8 mouse cellular contexts compared by ENCODE assay signal in the genomic region with DNA sequence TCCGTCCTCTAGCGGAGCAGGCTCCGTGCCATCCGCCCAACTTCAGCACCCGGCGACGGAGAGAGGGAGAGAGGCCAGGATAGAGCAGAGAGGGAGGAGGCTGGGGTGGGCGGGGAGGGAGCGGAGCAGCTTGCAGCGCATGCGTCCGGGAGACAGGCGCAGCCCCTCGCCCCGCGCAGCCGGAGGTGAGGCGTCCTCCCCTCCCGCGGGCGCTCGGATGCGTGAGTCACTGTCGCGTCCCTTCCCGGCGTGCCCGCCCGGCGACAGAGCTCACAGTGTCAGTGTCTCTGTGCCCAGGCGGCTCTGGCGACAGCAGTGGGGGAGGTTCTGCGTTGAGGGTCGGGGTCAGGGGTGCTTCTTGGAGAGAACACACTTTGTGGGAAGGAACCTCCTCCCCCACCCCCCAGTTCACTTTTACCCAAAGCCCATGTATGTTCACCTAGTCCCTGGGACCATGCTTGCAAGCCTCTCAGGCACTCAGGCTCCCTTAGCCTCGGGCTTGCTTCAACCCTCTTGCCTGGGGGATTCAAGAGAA. TPM values are rescaled to one million over a fixed set of nuclear protein-coding genes. Genes with fewer than 3 reads are reported as not detected.
A peak's percentile ranks its signal among the peaks of the same experiment; 100 is the strongest.
DNase-seq lines count a peak whose midpoint lies in the region; ATAC-seq and TF ChIP-seq lines count a peak whose summit lies in the region.

A gene (minus strand): TSS at position 107 of the 535 bp plus-strand sequence.

- TF ChIP-seq CTCF in kidney, adult 2 months (conservative IDR thresholded peaks at IDR 0.05; ENCODE audit: insufficient read depth, insufficient read length, low read depth, low read length), result no peak

- ATAC-seq in hindbrain, embryonic 16.5 days, result peak; percentile 94
- peak; percentile 87 for ATAC-seq in limb, embryonic 12.5 days (ENCODE audit: insufficient number of reproducible peaks, insufficient read depth, low FRiP score, low TSS enrichment, low read depth)

- H3K4me1 ChIP-seq in kidney, adult 2 months (ENCODE audit: control insufficient read depth, insufficient read depth, low read length), result no peaks in the 10 kb centered on the region
- H3K4me1 ChIP-seq in hindbrain, embryonic 16.5 days (ENCODE audit: control insufficient read depth, insufficient read depth, low read depth, low read length), result peaks cover 8% of the 10 kb centered on the region
- 0 out of 2 replicates have a peak, but pooled peaks cover 6% of the 10 kb centered on the region for H3K4me1 ChIP-seq in limb, embryonic 12.5 days (replicated peaks)

- TF ChIP-seq POLR2A in kidney, adult 2 months (IDR thresholded peaks at IDR 0.05; ENCODE audit: low read depth, low read length), result no peak

- no peaks in the 10 kb centered on the region for H3K9me3 ChIP-seq in hindbrain, embryonic 16.5 days (ENCODE audit: control insufficient read depth, low read length)
- no peaks in the 10 kb centered on the region for H3K9me3 ChIP-seq in limb, embryonic 12.5 days

- H3K27me3 ChIP-seq in kidney, adult 2 months (replicated peaks; ENCODE audit: control insufficient read depth, insufficient read depth, low read length), result no peaks in the 10 kb centered on the region; the same call in 1 of the 2 replicates
- no peaks in the 10 kb centered on the region for H3K27me3 ChIP-seq in hindbrain, embryonic 16.5 days (replicated peaks; ENCODE audit: control insufficient read depth, insufficient read depth, low read length)
- H3K27me3 ChIP-seq in limb, embryonic 12.5 days, result peaks cover 35% of the 10 kb centered on the region

- H3K4me3 ChIP-seq in kidney, adult 2 months (ENCODE audit: insufficient read depth, low read depth, low read length), result peak within 1 kb of the TSS; percentile 17; the same call in 1 of the 2 replicates
- peak within 1 kb of the TSS; percentile 95 for H3K4me3 ChIP-seq in hindbrain, embryonic 16.5 days (ENCODE audit: low read length)
- H3K4me3 ChIP-seq in limb, embryonic 12.5 days (replicated peaks), result peak within 1 kb of the TSS; percentile 62

- no peak for DNase-seq in kidney, adult 2 months
- no peak for DNase-seq in kidney, adult 11 months
- DNase-seq in cerebellum, postnatal 25 days, result peak; percentile 73 to 84
- peak; percentile 72 to 78 for DNase-seq in frontal cortex, postnatal 36 days (ENCODE audit: low spot score in 2 of 2)
- DNase-seq in neural tube, embryonic 10.5 days (ENCODE audit: extremely low spot score, low spot score), result peak; percentile 78
- DNase-seq in urinary bladder, postnatal 10 days (ENCODE audit: low spot score), result peak; percentile 10

- no peaks in the 10 kb centered on the region for H3K36me3 ChIP-seq in kidney, adult 2 months (ENCODE audit: control insufficient read depth, insufficient read depth, low read length)
- H3K36me3 ChIP-seq in hindbrain, embryonic 16.5 days (ENCODE audit: control insufficient read depth, insufficient read depth, low read length), result no peaks in the 10 kb centered on the region
- no peaks in the 10 kb centered on the region for H3K36me3 ChIP-seq in limb, embryonic 12.5 days

- no peak within 1 kb of the TSS for H3K27ac ChIP-seq in kidney, adult 2 months (ENCODE audit: insufficient read depth, low read depth, low read length)
- H3K27ac ChIP-seq in hindbrain, embryonic 16.5 days (ENCODE audit: low read depth, low read length), result peak within 1 kb of the TSS; percentile 81
- no peak within 1 kb of the TSS for H3K27ac ChIP-seq in limb, embryonic 12.5 days

- peak within 1 kb of the TSS; percentile 80 for H3K4me2 ChIP-seq in hindbrain, embryonic 16.5 days (ENCODE audit: low read length)
- peak within 1 kb of the TSS; percentile 98 for H3K4me2 ChIP-seq in limb, embryonic 12.5 days

- H3K9ac ChIP-seq in hindbrain, embryonic 16.5 days (ENCODE audit: low read depth, low read length), result peak within 1 kb of the TSS; percentile 93
- peak within 1 kb of the TSS; percentile 60 for H3K9ac ChIP-seq in limb, embryonic 12.5 days (replicated peaks)

- 2% methylated on average over 29 of the region's 35 CpGs for WGBS in kidney, adult 2 months
- WGBS in hindbrain, embryonic 16.5 days, result under 1% methylated on average over 32 of the region's 35 CpGs
- WGBS in limb, embryonic 12.5 days, result under 1% methylated on average over 32 of the region's 35 CpGs

RNA-seq across cellular contexts. Expression of the gene that starts here (rescaled TPM):
- polyA plus RNA-seq in kidney, adult 2 months (2012; rRNA removed), result 0.03 and 0.05 TPM in 2 replicates
- polyA plus RNA-seq in hindbrain, embryonic 16.5 days (2015; fragmentation: Nextera tagmentation; extraction: Ambion mirVana), result 31.4 and 39.0 TPM in 2 replicates
- polyA plus RNA-seq in limb, embryonic 12.5 days (2016; fragmentation: Nextera tagmentation; extraction: Ambion mirVana), result 0.70 and 0.92 TPM in 2 replicates

Comparison
In these comparisons a context has a peak if more than half of its experiments do, and no peak if none do; other contexts are left out.
1. RNA of the gene that starts here (polyA plus RNA-seq): 31.4 to 39.0 TPM in hindbrain, embryonic 16.5 days; 0.70 to 0.92 TPM in limb, embryonic 12.5 days and 0.03 to 0.05 TPM in kidney, adult 2 months; every median in the first group is over 10 times any median in the second.
2. Peak in ATAC-seq, H3K4me3 ChIP-seq, H3K9ac ChIP-seq and H3K4me2 ChIP-seq in limb, embryonic 12.5 days; RNA of the gene not detected or under 1 TPM.
3. DNase-seq: peak in cerebellum, postnatal 25 days (2 of 2), frontal cortex, postnatal 36 days (2 of 2), neural tube, embryonic 10.5 days (single experiment) and urinary bladder, postnatal 10 days (single experiment); none in kidney, adult 2 months (single experiment) and kidney, adult 11 months (single experiment).
4. H3K4me3 ChIP-seq: peak in every context shown above with its lines; median percentile 95 in hindbrain, embryonic 16.5 days; 62 in limb, embryonic 12.5 days; 17 in kidney, adult 2 months.